Mouse (Mus musculus) heart, embryonic 10.5 days (tissue): ENCODE data around the gene Ring1. TPM values are rescaled to one million over a fixed set of nuclear protein-coding genes. Genes with fewer than 3 reads are reported as not detected.

Experiments
- DNase-seq: peaks from one replicate; pipeline ENCODE4 v3.0.0-alpha.2; 2017; ENCODE audit warnings: low spot score
- H3K27ac ChIP-seq: fragments of 300-500 bp; sonication (generic); 2 replicates; pipeline ENCODE4 v1.5.1; 2016; ENCODE audit warnings: mild to moderate bottlenecking
- H3K27me3 ChIP-seq: fragments of 300-500 bp; sonication (generic); 2 replicates; pipeline ENCODE4 v1.6.1; 2016; ENCODE audit warnings: mild to moderate bottlenecking; ENCODE audit not compliant: poor library complexity, insufficient read depth, severe bottlenecking
- H3K36me3 ChIP-seq: fragments of 300-500 bp; sonication (generic); 2 replicates; pipeline ENCODE4 v1.6.1; 2016; ENCODE audit warnings: mild to moderate bottlenecking, moderate library complexity
- H3K4me1 ChIP-seq: fragments of 300-500 bp; sonication (generic); 2 replicates; pipeline ENCODE4 v1.6.1; 2016; ENCODE audit warnings: mild to moderate bottlenecking
- H3K4me3 ChIP-seq: fragments of 300-500 bp; sonication (generic); 2 replicates; pipeline ENCODE4 v1.5.1; 2016; ENCODE audit warnings: mild to moderate bottlenecking, moderate library complexity
- H3K9me3 ChIP-seq: fragments of 300-500 bp; sonication (generic); 2 replicates; pipeline ENCODE4 v1.6.1; 2016; ENCODE audit warnings: mild to moderate bottlenecking, moderate library complexity
- WGBS: fragments of 180-500 bp; shearing (Covaris S2); methylation state at CpG from one replicate; pipeline ENCODE4 v1.1.7; 2016; 5-methylcytosine and 5-hydroxymethylcytosine counted together
- polyA plus RNA-seq: library from polyadenylated mRNA; unstranded; fragments of >200 nt; fragmentation: Nextera tagmentation; extraction: Ambion mirVana; gene quantifications from 2 replicates; pipeline ENCODE4 v1.2.1, GENCODE M21; 2016

Gene Ring1
- 14.4 and 15.8 TPM in 2 replicates for polyA plus RNA-seq

GRCm38 (mm10) chr17:34024317-34024821, at the start of gene Ring1:
Gene Ring1 (minus strand): TSS chr17:34024680.
- Histone ChIP-seq H3K27me3 (no peaks in the 10 kb centered on the region), H3K4me1 (peaks cover 61% of the 10 kb centered on the region), H3K9me3 (peaks cover 3% of the 10 kb centered on the region; the same call in 1 of the 2 replicates), H3K4me3 (peak within 1 kb of the TSS; percentile 90), H3K27ac (peak within 1 kb of the TSS; percentile 99), H3K36me3 (peaks cover 43% of the 10 kb centered on the region)
- peak; percentile 92 for DNase-seq
- WGBS = 2% methylated on average over 56 of the region's 58 CpGs

- H3K4me3 ChIP-seq = no peak overlapping the region
- H3K36me3 ChIP-seq = no peaks in the 10 kb centered on the region
- no peaks in the 10 kb centered on the region for H3K9me3 ChIP-seq
- no peaks in the 10 kb centered on the region for H3K4me1 ChIP-seq
- H3K27ac ChIP-seq = no peak overlapping the region
- 64% methylated on average over 5 of the region's 5 CpGs for WGBS
- peaks cover 26% of the 10 kb centered on the region for H3K27me3 ChIP-seq
- DNase-seq = no peak
Observed at GRCm38 (mm10) chr17:34072091-34072490, 47.6 kb upstream of the Ring1 start.

- no peak for DNase-seq
- Histone ChIP-seq H3K4me1 (no peaks in the 10 kb centered on the region), H3K36me3 (no peaks in the 10 kb centered on the region), H3K27ac (no peak overlapping the region), H3K9me3 (no peaks in the 10 kb centered on the region), H3K4me3 (no peak overlapping the region), H3K27me3 (peaks cover 32% of the 10 kb centered on the region)
- WGBS = 60% methylated on average over 3 of the region's 3 CpGs
Observed at GRCm38 (mm10) chr17:34068864-34069263, 44.4 kb upstream of the Ring1 start.

GRCm38 (mm10) chr17:34057224-34057623, 32.7 kb upstream of the Ring1 start:
- Histone ChIP-seq H3K9me3 (no peaks in the 10 kb centered on the region), H3K27ac (no peak overlapping the region), H3K27me3 (peaks cover 22% of the 10 kb centered on the region), H3K4me3 (no peak overlapping the region), H3K4me1 (0 out of 2 replicates have a peak, but pooled peaks cover 8% of the 10 kb centered on the region), H3K36me3 (no peaks in the 10 kb centered on the region)
- DNase-seq = no peak
- WGBS = 67% methylated on average over 6 of the region's 7 CpGs

GRCm38 (mm10) chr17:34047404-34048050, 23.0 kb upstream of the Ring1 start:
- Histone ChIP-seq H3K9me3 (0 out of 2 replicates have a peak, but pooled peaks cover 9% of the 10 kb centered on the region), H3K36me3 (no peaks in the 10 kb centered on the region), H3K27ac (no peak overlapping the region), H3K4me1 (0 out of 2 replicates have a peak, but pooled peaks cover 7% of the 10 kb centered on the region), H3K27me3 (peaks cover 29% of the 10 kb centered on the region), H3K4me3 (no peak overlapping the region)
- 92% methylated on average over 5 of the region's 5 CpGs for WGBS
- DNase-seq = no peak

GRCm38 (mm10) chr17:34045941-34046340, 21.5 kb upstream of the Ring1 start:
- WGBS = 80% methylated on average over 14 of the region's 14 CpGs

GRCm38 (mm10) chr17:34039562-34040450, 15.3 kb upstream of the Ring1 start:
- Histone ChIP-seq H3K27ac (no peak overlapping the region), H3K36me3 (peaks cover 32% of the 10 kb centered on the region), H3K9me3 (no peaks in the 10 kb centered on the region), H3K27me3 (peaks cover 67% of the 10 kb centered on the region), H3K4me3 (peak overlapping the region; percentile 41), H3K4me1 (peaks cover 40% of the 10 kb centered on the region)
- 24% methylated on average over 17 of the region's 17 CpGs for WGBS
- no peak for DNase-seq

More at GRCm38 (mm10) chr17:34045941-34046340, 21.5 kb upstream of the Ring1 start:
- H3K4me1 ChIP-seq = 0 out of 2 replicates have a peak, but pooled peaks cover 10% of the 10 kb centered on the region
- no peak overlapping the region for H3K27ac ChIP-seq
- no peak for DNase-seq
- no peaks in the 10 kb centered on the region for H3K36me3 ChIP-seq
- H3K27me3 ChIP-seq = peaks cover 34% of the 10 kb centered on the region
- H3K4me3 ChIP-seq = no peak overlapping the region
- 0 out of 2 replicates have a peak, but pooled peaks cover 9% of the 10 kb centered on the region for H3K9me3 ChIP-seq

GRCm38 (mm10) chr17:34038878-34039561, 14.5 kb upstream of the Ring1 start, which contains the start of gene Col11a2:
Gene Col11a2 (plus strand): TSS chr17:34039437.
- H3K9me3 ChIP-seq = no peaks in the 10 kb centered on the region
- DNase-seq = no peak
- H3K36me3 ChIP-seq = peaks cover 39% of the 10 kb centered on the region
- 6% methylated on average over 28 of the region's 28 CpGs for WGBS
- peaks cover 64% of the 10 kb centered on the region for H3K27me3 ChIP-seq
- H3K4me1 ChIP-seq = peaks cover 42% of the 10 kb centered on the region
- 0 out of 2 replicates have a peak within 1 kb of the TSS, but pooled peaks have one; percentile 14 for H3K27ac ChIP-seq
- H3K4me3 ChIP-seq = peak within 1 kb of the TSS; percentile 41

GRCm38 (mm10) chr17:34038440-34038839, 14.0 kb upstream of the Ring1 start:
- WGBS = 13% methylated on average over 21 of the region's 21 CpGs
- Histone ChIP-seq H3K4me1 (peaks cover 47% of the 10 kb centered on the region), H3K4me3 (peak overlapping the region; percentile 41), H3K27me3 (peaks cover 64% of the 10 kb centered on the region), H3K9me3 (no peaks in the 10 kb centered on the region), H3K27ac (0 out of 2 replicates have a peak overlapping the region, but pooled peaks have one; percentile 14), H3K36me3 (peaks cover 45% of the 10 kb centered on the region)
- no peak for DNase-seq

GRCm38 (mm10) chr17:34037241-34037640, 12.8 kb upstream of the Ring1 start:
- H3K4me3 ChIP-seq = no peak overlapping the region
- H3K36me3 ChIP-seq = peaks cover 46% of the 10 kb centered on the region
- 93% methylated on average over 7 of the region's 7 CpGs for WGBS
- H3K9me3 ChIP-seq = no peaks in the 10 kb centered on the region
- peaks cover 58% of the 10 kb centered on the region for H3K4me1 ChIP-seq
- H3K27ac ChIP-seq = no peak overlapping the region
- H3K27me3 ChIP-seq = peaks cover 54% of the 10 kb centered on the region
- DNase-seq = no peak

- peaks cover 48% of the 10 kb centered on the region for H3K27me3 ChIP-seq
- H3K27ac ChIP-seq = no peak overlapping the region
- H3K9me3 ChIP-seq = no peaks in the 10 kb centered on the region
- DNase-seq = no peak
- peaks cover 59% of the 10 kb centered on the region for H3K4me1 ChIP-seq
- H3K36me3 ChIP-seq = peaks cover 46% of the 10 kb centered on the region
- H3K4me3 ChIP-seq = no peak overlapping the region
- 76% methylated on average over 10 of the region's 10 CpGs for WGBS
Observed at GRCm38 (mm10) chr17:34036647-34037046, 12.2 kb upstream of the Ring1 start.

- Histone ChIP-seq H3K27me3 (peaks cover 37% of the 10 kb centered on the region), H3K4me3 (no peak overlapping the region), H3K9me3 (no peaks in the 10 kb centered on the region), H3K27ac (no peak overlapping the region), H3K4me1 (peaks cover 55% of the 10 kb centered on the region), H3K36me3 (peaks cover 46% of the 10 kb centered on the region)
- 93% methylated on average over 8 of the region's 9 CpGs for WGBS
- DNase-seq = no peak
Observed at GRCm38 (mm10) chr17:34035517-34035916, 11.0 kb upstream of the Ring1 start.
